Mouse (Mus musculus) forebrain, embryonic 13.5 days (tissue): ENCODE data around the gene Mrgpre. TPM values are rescaled to one million over a fixed set of nuclear protein-coding genes. Genes with fewer than 3 reads are reported as not detected.

Experiments used
- microRNA-seq: library from miRNA; unstranded; fragments of <30 nt; microRNA quantifications from one replicate; pipeline ENCODE4, GENCODE M21; 2016
- polyA plus RNA-seq: library from polyadenylated mRNA; unstranded; fragments of >200 nt; fragmentation: Nextera tagmentation; extraction: Ambion mirVana; gene quantifications from 2 replicates; pipeline ENCODE4 v1.2.1, GENCODE M21; 2015

The Mrgpre gene
- polyA plus RNA-seq, 1 experiment from 2014 or later: 1.8 TPM

Small RNA genes within 50 kb of the gene (microRNA-seq; reads per million reads assigned to microRNA genes)
- not detected for gene Gm22064

Other genes starting within 250 kb of the Mrgpre start
- gene Nap1l4, start 235.4 kb downstream of the Mrgpre start, polyA plus RNA-seq: 346 and 367 TPM in 2 replicates
- 64.4 and 73.7 TPM in 2 replicates for gene Cars, start 184.4 kb downstream of the Mrgpre start, polyA plus RNA-seq
- 0.05 and 0.14 TPM in 2 replicates for gene Tnfrsf26, start 155.8 kb downstream of the Mrgpre start, polyA plus RNA-seq
- 5.3 and 5.5 TPM in 2 replicates for gene Tnfrsf22, start 134.8 kb downstream of the Mrgpre start, polyA plus RNA-seq
- gene Tnfrsf23, start 98.6 kb downstream of the Mrgpre start, polyA plus RNA-seq: 0.61 and 0.73 TPM in 2 replicates
- 21.6 and 22.6 TPM in 2 replicates for gene Osbpl5, start 27.5 kb downstream of the Mrgpre start, polyA plus RNA-seq
- not detected in 2 replicates for gene Mrgprg, start 17.5 kb downstream of the Mrgpre start, polyA plus RNA-seq
- gene Nadsyn1, start 38.3 kb upstream of the Mrgpre start, polyA plus RNA-seq: 5.6 and 6.8 TPM in 2 replicates
- 47.1 and 52.0 TPM in 2 replicates for gene Dhcr7, start 38.6 kb upstream of the Mrgpre start, polyA plus RNA-seq
- gene Gm498, start 82.3 kb upstream of the Mrgpre start, polyA plus RNA-seq: not detected in 2 replicates
- gene Shank2, start 217.4 kb upstream of the Mrgpre start, polyA plus RNA-seq: 4.1 and 4.9 TPM in 2 replicates